Mouse (Mus musculus) splenic B cell, adult 2 months (primary cell): ENCODE measurements around the gene Celf2.

Source experiments
- DNase-seq: peaks from one replicate; pipeline ENCODE4 v3.0.0-alpha.2; 2011; ENCODE audit warnings: low read depth, low spot score
- H3K27me3 ChIP-seq: 2 replicates; pipeline ENCODE4 v1.6.1; 2012; ENCODE audit warnings: mild to moderate bottlenecking, low read length, moderate library complexity, mixed read lengths; ENCODE audit not compliant: control insufficient read depth, poor library complexity, insufficient read depth, severe bottlenecking
- H3K36me3 ChIP-seq: 2 replicates; pipeline ENCODE4 v1.6.1; 2012; ENCODE audit warnings: mild to moderate bottlenecking, low read length, moderate library complexity, mixed read lengths; ENCODE audit not compliant: control insufficient read depth, poor library complexity, insufficient read depth, severe bottlenecking

The Celf2 gene

DNA sequence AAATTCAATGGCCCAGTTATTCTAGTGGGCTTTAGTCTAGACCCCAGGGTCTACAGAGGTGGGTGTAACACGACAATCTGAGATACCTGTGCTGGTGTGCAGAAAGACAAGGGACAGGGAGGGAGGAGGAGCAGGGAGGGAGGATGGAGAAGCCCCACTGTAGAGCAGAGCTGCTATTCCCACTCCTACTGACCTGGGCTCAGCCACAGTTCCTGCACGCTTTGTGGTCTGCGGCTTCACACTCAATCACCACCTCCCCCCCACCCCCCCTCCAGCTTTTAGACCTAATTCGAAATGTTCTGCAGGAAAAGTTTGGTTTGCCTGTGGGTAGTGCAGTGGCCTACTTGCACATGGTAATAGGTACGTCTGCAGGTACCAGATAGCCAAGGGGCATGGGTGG lies 1015.5 kb downstream of the Celf2 start:
- H3K36me3 ChIP-seq, result no peaks in the 10 kb centered on the region
- no peak for DNase-seq
- no peaks in the 10 kb centered on the region for H3K27me3 ChIP-seq

DNA sequence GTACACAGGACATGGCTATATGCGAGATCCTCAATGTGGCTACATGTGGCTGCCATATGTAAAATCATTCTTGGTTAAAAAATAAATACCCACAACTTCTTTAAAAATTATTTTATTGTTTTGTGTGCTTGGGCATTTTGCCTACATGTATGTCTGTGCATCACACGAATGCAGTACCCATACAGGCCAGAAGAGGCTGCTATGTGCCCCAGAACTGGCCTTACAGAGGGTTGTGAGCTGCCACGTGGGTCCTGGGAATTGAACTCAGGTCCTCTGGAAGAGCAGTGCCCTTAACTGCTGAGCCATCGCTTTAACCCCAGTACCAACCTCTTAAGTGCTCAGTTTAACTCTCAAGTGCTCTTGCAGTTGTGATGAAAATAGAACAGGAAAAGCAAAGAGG lies 1018.5 kb downstream of the Celf2 start:
- Histone ChIP-seq H3K36me3 (no peaks in the 10 kb centered on the region), H3K27me3 (no peaks in the 10 kb centered on the region)
- DNase-seq, result no peak

DNA sequence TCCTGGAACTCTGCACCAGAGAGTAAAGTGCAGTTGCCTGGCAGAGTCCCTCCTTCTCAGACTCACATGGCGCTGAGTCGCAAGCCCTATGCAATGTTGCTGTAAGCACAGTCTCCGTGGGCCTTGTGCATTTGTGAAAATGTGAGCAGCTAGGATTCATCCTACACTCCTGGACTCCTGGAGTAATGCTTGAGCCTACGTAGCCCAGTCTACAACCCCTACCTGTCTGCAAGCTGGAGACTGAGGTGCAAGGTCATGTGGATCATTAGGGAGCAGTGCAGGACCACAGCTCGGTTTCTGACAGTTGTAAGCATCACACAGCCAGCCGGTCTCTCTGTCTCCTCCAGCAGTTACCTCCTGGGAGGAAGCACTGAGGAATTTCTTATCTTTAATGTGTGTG lies 1019.3 kb downstream of the Celf2 start:
- DNase-seq, result no peak
- Histone ChIP-seq H3K27me3 (no peaks in the 10 kb centered on the region), H3K36me3 (no peaks in the 10 kb centered on the region)
